Mouse (Mus musculus) C2C12 (cell line): ENCODE data around the gene Hdac10. TPM values are rescaled to one million over a fixed set of nuclear protein-coding genes. Genes with fewer than 3 reads are reported as not detected.

Source experiments
- H3K27me3 ChIP-seq: one replicate; pipeline ENCODE4 v1.6.1; 2011; ENCODE audit not compliant: control insufficient read depth, insufficient read depth, insufficient read length
- H3K36me3 ChIP-seq: one replicate; pipeline ENCODE4 v1.6.1; 2011; ENCODE audit not compliant: control insufficient read depth, insufficient read depth
- H3K4me3 ChIP-seq: one replicate; pipeline ENCODE4 v1.5.1; 2011; ENCODE audit warnings: mild to moderate bottlenecking, control low read depth; ENCODE audit not compliant: poor library complexity, insufficient read depth, severe bottlenecking
- H3K79me2 ChIP-seq: one replicate; pipeline ENCODE4 v1.6.1; 2011; ENCODE audit not compliant: control insufficient read depth, insufficient read depth
- H3K79me3 ChIP-seq: one replicate; pipeline ENCODE4 v1.6.1; 2011; ENCODE audit warnings: low read depth, control low read depth
- H3ac ChIP-seq: one replicate; pipeline ENCODE3; 2011; ENCODE audit warnings: low read depth; ENCODE audit not compliant: control insufficient read depth, insufficient read length
- CEBPB ChIP-seq: IDR thresholded peaks from one replicate; pipeline ENCODE4 v1.6.1; 2011; ENCODE audit warnings: low read depth, mild to moderate bottlenecking, control low read depth, moderate library complexity
- CTCF ChIP-seq: IDR thresholded peaks from one replicate; pipeline ENCODE4 v1.5.1; 2011; ENCODE audit not compliant: control insufficient read depth, insufficient read depth, insufficient read length
- FOSL1 ChIP-seq: IDR thresholded peaks from one replicate; pipeline ENCODE4 v1.8.0; 2011; ENCODE audit warnings: mild to moderate bottlenecking, low read length; ENCODE audit not compliant: poor library complexity, insufficient read depth, severe bottlenecking
- MAX ChIP-seq: IDR thresholded peaks from one replicate; pipeline ENCODE4 v1.6.1; 2011; ENCODE audit warnings: mild to moderate bottlenecking, control low read depth
- MYOD1 ChIP-seq: IDR thresholded peaks from one replicate; pipeline ENCODE4 v1.6.1; 2011; ENCODE audit warnings: low read depth; ENCODE audit not compliant: control insufficient read depth, insufficient read length
- MYOG ChIP-seq: IDR thresholded peaks from one replicate; pipeline ENCODE4 v1.6.1; 2011; ENCODE audit not compliant: control insufficient read depth, insufficient read length; ENCODE audit errors: extremely low read depth
- USF1 ChIP-seq: IDR thresholded peaks from one replicate; pipeline ENCODE4 v1.6.1; 2011; ENCODE audit warnings: low read depth, mild to moderate bottlenecking, control low read depth, moderate library complexity
- polyA plus RNA-seq: library from polyadenylated mRNA; unstranded; fragments of >200 nt; fragmentation: generic; extraction: Trizol; gene quantifications from one replicate; pipeline ENCODE4 v1.2.1, GENCODE M21; 2012; ENCODE audit warnings: missing spikeins

The Hdac10 gene
- polyA plus RNA-seq, 1 experiment = 15.0 TPM

DNA sequence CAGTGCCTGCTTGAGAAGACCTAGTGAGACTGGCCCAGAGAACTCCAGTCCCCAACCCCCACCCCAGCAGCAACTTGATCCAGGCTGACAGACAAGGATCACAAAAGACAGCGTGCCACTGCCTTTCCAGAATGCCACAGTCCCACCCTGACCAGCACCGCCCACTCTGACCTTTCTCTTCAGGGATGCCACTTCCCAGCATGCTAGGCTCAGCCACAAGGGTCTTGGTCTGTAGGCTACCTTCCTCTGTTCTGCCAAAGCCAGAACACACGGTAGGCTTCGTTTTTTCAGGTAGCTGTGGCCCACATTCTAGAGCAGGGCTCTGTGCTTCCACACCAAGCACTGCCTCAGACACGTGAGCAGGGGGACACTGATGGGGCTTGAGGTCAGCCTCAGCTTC lies 25.9 kb downstream of the Hdac10 start:
- Histone ChIP-seq H3ac (no peak overlapping the region), H3K36me3 (peaks cover 95% of the 10 kb centered on the region), H3K79me2 (no peaks in the 10 kb centered on the region), H3K4me3 (no peak overlapping the region), H3K27me3 (no peaks in the 10 kb centered on the region), H3K79me3 (no peaks in the 10 kb centered on the region)
- no peak for TF ChIP-seq CEBPB

DNA sequence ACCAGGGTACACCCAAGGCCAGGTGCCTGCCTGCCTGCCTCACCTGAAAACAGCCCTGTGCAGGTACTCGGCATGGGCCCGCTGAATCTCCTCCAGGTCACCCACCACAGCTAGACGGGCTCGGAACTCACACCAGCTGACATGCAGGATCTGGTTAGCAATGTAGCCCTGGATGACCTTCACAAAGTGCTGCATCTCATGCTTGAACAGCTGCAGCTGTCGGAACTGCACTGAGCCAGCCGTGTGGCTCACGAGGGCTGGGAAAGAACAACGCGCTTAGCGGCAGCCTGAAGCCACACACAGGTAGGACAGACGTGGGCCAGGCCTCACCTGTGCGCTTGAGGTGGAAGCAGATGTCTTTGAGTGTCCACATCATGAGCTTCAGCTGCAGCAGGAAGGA lies 27.7 kb downstream of the Hdac10 start:
- Histone ChIP-seq H3K4me3 (no peak overlapping the region), H3K36me3 (peaks cover 97% of the 10 kb centered on the region), H3K79me3 (no peaks in the 10 kb centered on the region), H3ac (no peak overlapping the region), H3K79me2 (no peaks in the 10 kb centered on the region), H3K27me3 (no peaks in the 10 kb centered on the region)
- no peak for TF ChIP-seq CEBPB
- TF ChIP-seq MYOG = no peak
- TF ChIP-seq USF1 = no peak
- TF ChIP-seq FOSL1 = no peak
- TF ChIP-seq CTCF = no peak
- no peak for TF ChIP-seq MYOD1
- TF ChIP-seq MAX = no peak

- no peak overlapping the region for H3K4me3 ChIP-seq
Observed at GRCm38 (mm10) chr15:89098616-89099015, 29.9 kb downstream of the Hdac10 start.

DNA sequence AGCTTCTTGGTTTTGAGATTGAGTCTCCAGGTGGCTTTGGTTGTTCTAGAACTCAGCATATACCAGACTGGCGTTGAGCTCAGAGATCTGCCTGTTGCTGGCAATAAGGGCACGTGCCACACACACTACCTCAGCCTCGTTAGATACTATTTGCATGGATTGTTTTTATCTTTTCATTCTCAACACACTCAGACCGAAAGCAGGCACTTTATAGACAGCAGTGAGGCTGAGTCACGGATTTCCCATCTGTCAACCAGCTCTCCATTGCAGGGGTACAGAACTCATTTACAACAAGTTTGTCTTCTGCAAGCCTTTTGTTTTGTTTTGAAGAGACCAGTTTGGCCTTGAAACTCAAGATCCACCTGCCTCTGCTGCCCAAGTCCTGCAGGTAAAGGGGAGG lies 31.1 kb downstream of the Hdac10 start:
- H3ac ChIP-seq = no peak overlapping the region
- no peaks in the 10 kb centered on the region for H3K27me3 ChIP-seq
- peaks cover 85% of the 10 kb centered on the region for H3K36me3 ChIP-seq
- no peaks in the 10 kb centered on the region for H3K79me2 ChIP-seq
- no peaks in the 10 kb centered on the region for H3K79me3 ChIP-seq
- H3K4me3 ChIP-seq = no peak overlapping the region
- no peak for TF ChIP-seq MYOG
- no peak for TF ChIP-seq CTCF
- no peak for TF ChIP-seq CEBPB
- TF ChIP-seq MAX = no peak
- no peak for TF ChIP-seq MYOD1
- no peak for TF ChIP-seq FOSL1
- no peak for TF ChIP-seq USF1

More at GRCm38 (mm10) chr15:89098616-89099015, 29.9 kb downstream of the Hdac10 start:
- H3K79me3 ChIP-seq = no peaks in the 10 kb centered on the region
- H3K79me2 ChIP-seq = no peaks in the 10 kb centered on the region
- TF ChIP-seq MAX (no peak), FOSL1 (no peak)
- peaks cover 91% of the 10 kb centered on the region for H3K36me3 ChIP-seq
- H3K27me3 ChIP-seq = no peaks in the 10 kb centered on the region
- H3ac ChIP-seq = no peak overlapping the region

GRCm38 (mm10) chr15:89092181-89092580 lies 36.3 kb downstream of the Hdac10 start:
- H3K79me2 ChIP-seq = peaks cover 12% of the 10 kb centered on the region
- no peaks in the 10 kb centered on the region for H3K79me3 ChIP-seq
- H3K4me3 ChIP-seq = no peak overlapping the region
- H3K36me3 ChIP-seq = peaks cover 33% of the 10 kb centered on the region
- no peak overlapping the region for H3ac ChIP-seq
- TF ChIP-seq MAX = no peak
- H3K27me3 ChIP-seq = no peaks in the 10 kb centered on the region

- H3K4me3 ChIP-seq = no peak overlapping the region
- TF ChIP-seq MYOD1 = no peak
- TF ChIP-seq CTCF = no peak
- no peak for TF ChIP-seq CEBPB
- no peak for TF ChIP-seq MAX
- no peak for TF ChIP-seq FOSL1
- no peak for TF ChIP-seq USF1
- no peak for TF ChIP-seq MYOG
- H3K79me2 ChIP-seq = peaks cover 12% of the 10 kb centered on the region
- H3K79me3 ChIP-seq = no peaks in the 10 kb centered on the region
- H3ac ChIP-seq = no peak overlapping the region
- H3K36me3 ChIP-seq = peaks cover 20% of the 10 kb centered on the region
- H3K27me3 ChIP-seq = no peaks in the 10 kb centered on the region
Observed at GRCm38 (mm10) chr15:89090662-89091061, 37.8 kb downstream of the Hdac10 start.
